Mouse (Mus musculus) limb, embryonic 14.5 days (tissue): ENCODE results near the gene Pcsk7. TPM values are rescaled to one million over a fixed set of nuclear protein-coding genes. Genes with fewer than 3 reads are reported as not detected.

Experiments used
- ATAC-seq: fragments of 200-750 bp; cut with Nextera tagmentation; 2 replicates; pipeline ENCODE4 v1.8.0; 2017; ENCODE audit warnings: low read depth, moderate number of reproducible peaks, moderate TSS enrichment; ENCODE audit not compliant: low FRiP score
- DNase-seq: peaks from one replicate; pipeline ENCODE4 v3.0.0-alpha.2; 2015; ENCODE audit warnings: low spot score
- H3K27ac ChIP-seq: fragments of 300-500 bp; sonication (generic); replicated peaks from 2 replicates; pipeline ENCODE4 v1.5.1; 2014; ENCODE audit warnings: low read depth, mild to moderate bottlenecking, low read length, moderate library complexity, mixed read lengths
- H3K27me3 ChIP-seq: fragments of 300-500 bp; sonication (generic); 2 replicates; pipeline ENCODE4 v1.6.1; 2014; ENCODE audit warnings: low read length, mixed read lengths; ENCODE audit not compliant: control insufficient read depth, insufficient read depth
- H3K36me3 ChIP-seq: fragments of 300-500 bp; sonication (generic); 2 replicates; pipeline ENCODE4 v1.6.1; 2014; ENCODE audit warnings: mild to moderate bottlenecking, low read length, moderate library complexity, mixed read lengths; ENCODE audit not compliant: control insufficient read depth, insufficient read depth
- H3K4me1 ChIP-seq: fragments of 300-500 bp; sonication (generic); 2 replicates; pipeline ENCODE4 v1.6.1; 2014; ENCODE audit warnings: antibody characterized with exemption, low read length, mixed read lengths; ENCODE audit not compliant: control insufficient read depth, insufficient read depth
- H3K4me2 ChIP-seq: fragments of 300-500 bp; sonication (generic); replicated peaks from 2 replicates; pipeline ENCODE4 v1.6.1; 2014; ENCODE audit warnings: low read depth, mild to moderate bottlenecking, low read length, moderate library complexity; ENCODE audit not compliant: severe bottlenecking
- H3K4me3 ChIP-seq: fragments of 300-500 bp; sonication (generic); replicated peaks from 2 replicates; pipeline ENCODE4 v1.5.1; 2014; ENCODE audit warnings: low read length
- H3K9ac ChIP-seq: fragments of 300-500 bp; sonication (generic); 2 replicates; pipeline ENCODE4 v1.6.1; 2014; ENCODE audit warnings: mild to moderate bottlenecking, low read depth, low read length, moderate library complexity; ENCODE audit not compliant: severe bottlenecking
- H3K9me3 ChIP-seq: fragments of 300-500 bp; sonication (generic); 2 replicates; pipeline ENCODE4 v1.6.1; 2016; ENCODE audit warnings: low read length; ENCODE audit not compliant: control insufficient read depth
- POLR2A ChIP-seq: fragments of 200-500 bp; IDR thresholded peaks from 2 replicates; pipeline ENCODE4 v1.8.0; 2012; ENCODE audit warnings: inconsistent platforms, mild to moderate bottlenecking, moderate library complexity, borderline replicate concordance; ENCODE audit not compliant: insufficient read depth, insufficient read length; ENCODE audit errors: extremely low read depth
- WGBS: fragments of 180-500 bp; shearing (Covaris S2); extraction: QIAGEN DNeasy Blood & Tissue Kit; methylation state at CpG from one replicate; pipeline ENCODE4 v1.1.7; 2014; 5-methylcytosine and 5-hydroxymethylcytosine counted together
- polyA plus RNA-seq, 2 experiments: library from polyadenylated mRNA; depleted of rRNA in 1 of 2; stranded (reverse) in 1 of 2; unstranded in 1 of 2; fragments of >200 nt; fragmentation: Nextera tagmentation in 1 of 2; extraction: Ambion mirVana in 1 of 2; gene quantifications; 2 replicates each; pipeline versions ENCODE4 v1.2.1 to v1.2.3; 2012 to 2014

Pcsk7 gene
- polyA plus RNA-seq, 2 experiments = 17.3 to 33.3 TPM

- H3K4me1 ChIP-seq = peaks cover 8% of the 10 kb centered on the region
- TF ChIP-seq POLR2A = no peak
- peaks cover 42% of the 10 kb centered on the region for H3K36me3 ChIP-seq
- H3K4me3 ChIP-seq = no peak overlapping the region
- DNase-seq (no peak), ATAC-seq (no peak)
- no peak overlapping the region for H3K27ac ChIP-seq
- no peak overlapping the region for H3K9ac ChIP-seq
- no peaks in the 10 kb centered on the region; the same call in 1 of the 2 replicates for H3K27me3 ChIP-seq
- WGBS = 60% methylated on average over 1 of the region's 1 CpGs
- H3K4me2 ChIP-seq = no peak overlapping the region
- no peaks in the 10 kb centered on the region for H3K9me3 ChIP-seq
These were observed 25.7 kb downstream of the Pcsk7 start for GRCm38 (mm10) chr9:45931958-45932357.

- H3K9ac ChIP-seq = no peak overlapping the region
- H3K27me3 ChIP-seq = no peaks in the 10 kb centered on the region; the same call in 1 of the 2 replicates
- DNase-seq (peak; percentile 33), ATAC-seq (no peak)
- H3K4me2 ChIP-seq = no peak overlapping the region
- no peak overlapping the region for H3K27ac ChIP-seq
- no peak overlapping the region for H3K4me3 ChIP-seq
- no peaks in the 10 kb centered on the region for H3K9me3 ChIP-seq
- no peak for TF ChIP-seq POLR2A
- WGBS = 63% methylated on average over 11 of the region's 11 CpGs
- H3K36me3 ChIP-seq = peaks cover 34% of the 10 kb centered on the region
- peaks cover 8% of the 10 kb centered on the region for H3K4me1 ChIP-seq
These were observed 26.5 kb downstream of the Pcsk7 start for GRCm38 (mm10) chr9:45932571-45933415.

GRCm38 (mm10) chr9:45935628-45936210, 29.4 kb downstream of the Pcsk7 start, which contains the start of gene Tagln:
Gene Tagln (minus strand): TSS chr9:45936058.
- no peaks in the 10 kb centered on the region for H3K9me3 ChIP-seq
- H3K9ac ChIP-seq = peak within 1 kb of the TSS; percentile 57
- DNase-seq (peak; percentile 42), ATAC-seq (peak; percentile 56)
- peak within 1 kb of the TSS; percentile 53 for H3K4me2 ChIP-seq
- no peaks in the 10 kb centered on the region; the same call in 1 of the 2 replicates for H3K27me3 ChIP-seq
- peak within 1 kb of the TSS; percentile 26; the same call in 1 of the 2 replicates for H3K27ac ChIP-seq
- peaks cover 8% of the 10 kb centered on the region for H3K4me1 ChIP-seq
- peaks cover 30% of the 10 kb centered on the region for H3K36me3 ChIP-seq
- no peak for TF ChIP-seq POLR2A
- WGBS = 3% methylated on average over 21 of the region's 21 CpGs
- peak within 1 kb of the TSS; percentile 27 for H3K4me3 ChIP-seq

GRCm38 (mm10) chr9:45936883-45937282, 30.6 kb downstream of the Pcsk7 start:
- no peak overlapping the region for H3K4me3 ChIP-seq
- DNase-seq (peak; percentile 82), ATAC-seq (peak; percentile 66)
- TF ChIP-seq POLR2A = no peak
- WGBS = 17% methylated on average over 3 of the region's 3 CpGs
- no peak overlapping the region for H3K4me2 ChIP-seq
- no peak overlapping the region for H3K27ac ChIP-seq
- H3K27me3 ChIP-seq = no peaks in the 10 kb centered on the region; the same call in 1 of the 2 replicates
- H3K4me1 ChIP-seq = peaks cover 8% of the 10 kb centered on the region
- H3K9ac ChIP-seq = no peak overlapping the region
- no peaks in the 10 kb centered on the region for H3K9me3 ChIP-seq
- peaks cover 33% of the 10 kb centered on the region for H3K36me3 ChIP-seq

GRCm38 (mm10) chr9:45938088-45938487, 31.8 kb downstream of the Pcsk7 start:
- no peak overlapping the region for H3K9ac ChIP-seq
- DNase-seq (no peak), ATAC-seq (no peak)
- 89% methylated on average over 8 of the region's 8 CpGs for WGBS
- H3K36me3 ChIP-seq = peaks cover 45% of the 10 kb centered on the region
- H3K4me1 ChIP-seq = peaks cover 8% of the 10 kb centered on the region
- H3K27me3 ChIP-seq = no peaks in the 10 kb centered on the region; the same call in 1 of the 2 replicates
- H3K9me3 ChIP-seq = no peaks in the 10 kb centered on the region
- TF ChIP-seq POLR2A = no peak
- H3K4me2 ChIP-seq = no peak overlapping the region
- no peak overlapping the region for H3K27ac ChIP-seq
- H3K4me3 ChIP-seq = no peak overlapping the region
